Mouse (Mus musculus) lung, adult 2 months (tissue): ENCODE data around the gene Slc25a42.

Experiments used
- CTCF ChIP-seq: fragments of 200-500 bp; IDR thresholded peaks from 2 replicates; pipeline ENCODE4 v1.5.1; 2011; ENCODE audit warnings: mild to moderate bottlenecking, low read length, control low read depth; ENCODE audit not compliant: insufficient read depth
- POLR2A ChIP-seq: fragments of 200-500 bp; IDR thresholded peaks from 2 replicates; pipeline ENCODE4 v1.6.1; 2011; ENCODE audit warnings: low read depth, mild to moderate bottlenecking, control low read depth, low read length, borderline replicate concordance; ENCODE audit errors: extremely low read depth

- TF ChIP-seq POLR2A (no peak), CTCF (no peak)
These were observed 1.6 kb downstream of the Slc25a42 start for GRCm38 (mm10) chr8:70210538-70210937.
